Mouse (Mus musculus): Measurements from ENCODE around the gene Izumo4.

The Izumo4 gene

DNA sequence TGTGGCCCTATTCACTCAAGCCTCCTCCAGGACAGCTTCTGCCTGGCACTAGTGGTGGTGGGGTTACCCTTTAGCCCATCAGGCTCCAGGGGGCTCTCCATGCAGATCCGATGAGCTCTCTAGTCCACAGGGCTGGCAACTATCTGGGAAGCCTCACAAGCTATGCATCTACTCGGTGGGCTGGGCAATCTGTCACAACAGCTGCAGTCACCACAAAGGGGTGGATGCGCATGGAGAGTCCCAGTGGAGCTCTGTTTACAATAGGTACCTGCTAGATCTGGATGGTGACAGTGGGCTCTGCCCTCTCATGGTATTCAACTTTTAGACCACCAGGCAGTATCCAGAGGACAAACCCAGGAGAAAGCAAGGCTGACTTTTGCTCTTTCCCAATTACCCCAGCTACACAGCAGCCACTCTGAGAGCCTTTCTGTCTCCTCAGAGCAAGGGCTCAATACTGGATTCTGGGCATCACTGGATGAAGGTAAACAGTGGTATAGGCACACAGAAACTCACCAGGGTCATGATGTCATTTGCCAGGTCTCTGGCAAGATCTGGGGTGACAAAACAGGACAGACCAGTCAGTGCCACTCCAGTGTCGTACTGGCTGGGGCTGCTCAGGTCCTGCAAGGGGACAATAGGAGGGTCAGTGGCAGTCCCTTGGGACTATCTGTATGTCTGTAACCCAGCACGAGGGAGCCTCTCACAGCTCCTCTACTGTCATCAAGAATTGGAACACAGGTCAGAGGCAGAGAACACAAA is 25.6 kb downstream of the Izumo4 start:
- DNase-seq (ENCODE audit: low read depth, low spot score) = no peak

DNA sequence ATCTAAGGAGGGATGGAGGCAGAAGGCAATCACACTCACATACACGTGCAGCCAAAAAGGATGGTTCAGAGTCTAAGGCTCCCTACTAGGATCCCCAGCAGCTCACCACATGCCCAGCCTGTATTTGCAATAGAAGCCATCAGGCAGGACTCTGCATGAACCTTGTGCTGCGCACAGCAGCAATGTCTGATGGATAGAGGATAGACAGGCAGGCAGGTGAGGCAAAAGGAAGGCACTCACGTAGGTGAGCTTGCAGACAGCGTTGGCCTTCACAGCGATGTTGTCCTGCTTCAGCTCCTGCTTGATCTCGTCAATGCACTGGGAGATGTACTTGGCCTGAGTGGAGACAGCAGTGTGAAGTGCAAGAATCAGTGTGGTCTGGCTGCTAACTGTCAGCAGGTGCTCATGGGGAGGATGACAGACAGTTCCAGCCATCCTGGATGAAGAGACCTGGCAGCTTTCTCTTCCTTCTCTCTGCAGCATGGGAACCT is 30.7 kb downstream of the Izumo4 start:
- no peak for DNase-seq (ENCODE audit: low read depth, low spot score)

DNA sequence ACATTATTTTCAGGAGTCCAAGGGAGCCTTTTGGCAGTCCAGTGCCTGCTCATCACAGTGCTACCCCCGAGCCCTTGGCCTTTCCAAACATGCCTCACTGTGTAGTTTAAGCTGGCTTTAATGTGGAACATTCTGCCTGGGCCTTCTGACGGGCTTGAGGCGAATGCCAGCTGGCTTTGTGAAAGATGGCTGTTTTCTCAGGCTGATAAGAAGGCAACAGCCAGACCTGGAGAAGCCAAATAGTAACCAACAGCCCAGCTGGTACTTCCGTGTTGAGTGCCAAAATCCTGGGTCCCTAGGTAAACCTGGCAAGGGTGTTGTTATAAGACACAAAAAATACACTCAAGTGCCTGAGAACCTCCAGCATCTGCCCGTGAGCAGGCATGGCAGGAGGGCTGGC is 34.7 kb downstream of the Izumo4 start:
- DNase-seq (ENCODE audit: low read depth, low spot score) = no peak

DNA sequence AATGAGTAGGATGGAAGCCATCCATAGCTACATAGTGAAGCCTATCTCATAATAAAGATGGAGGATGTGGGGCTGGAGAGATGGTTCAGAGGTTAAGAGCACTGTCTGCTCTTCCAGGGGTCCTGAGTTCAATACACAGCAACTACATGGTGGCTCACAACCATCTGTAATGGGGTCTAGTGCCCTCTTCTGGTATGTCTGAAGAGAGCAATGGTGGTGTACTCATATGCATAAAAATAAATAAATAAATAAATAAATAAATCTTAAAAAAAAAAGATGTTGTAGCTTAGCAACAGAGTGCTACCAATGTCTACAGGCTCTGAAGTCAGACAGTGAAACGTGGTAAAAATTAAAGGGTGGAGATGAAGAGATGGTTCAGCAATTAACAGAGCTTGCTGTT is 36.7 kb downstream of the Izumo4 start:
- peak; percentile 35 for DNase-seq (ENCODE audit: low read depth, low spot score)

DNA sequence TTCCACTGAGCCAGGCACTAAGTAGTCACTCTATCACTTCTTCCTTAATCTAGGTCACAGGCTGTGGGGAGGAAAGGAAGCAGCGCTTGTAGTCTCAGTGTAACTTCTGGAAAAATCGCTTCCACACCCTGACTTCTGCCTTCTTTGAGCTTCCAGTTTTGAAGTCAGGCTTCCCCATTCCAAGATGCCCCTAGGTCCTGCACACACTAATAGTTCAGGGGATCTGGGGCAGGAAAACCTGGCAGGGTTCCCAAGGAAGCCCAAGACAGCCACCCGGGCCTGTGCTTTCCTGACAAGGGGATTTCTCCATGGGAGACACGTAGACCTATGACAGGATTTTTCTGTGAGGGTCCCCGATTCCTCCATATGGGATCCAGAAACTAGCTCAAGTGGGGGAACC is 39.2 kb downstream of the Izumo4 start:
- DNase-seq (ENCODE audit: low read depth, low spot score) = no peak

DNA sequence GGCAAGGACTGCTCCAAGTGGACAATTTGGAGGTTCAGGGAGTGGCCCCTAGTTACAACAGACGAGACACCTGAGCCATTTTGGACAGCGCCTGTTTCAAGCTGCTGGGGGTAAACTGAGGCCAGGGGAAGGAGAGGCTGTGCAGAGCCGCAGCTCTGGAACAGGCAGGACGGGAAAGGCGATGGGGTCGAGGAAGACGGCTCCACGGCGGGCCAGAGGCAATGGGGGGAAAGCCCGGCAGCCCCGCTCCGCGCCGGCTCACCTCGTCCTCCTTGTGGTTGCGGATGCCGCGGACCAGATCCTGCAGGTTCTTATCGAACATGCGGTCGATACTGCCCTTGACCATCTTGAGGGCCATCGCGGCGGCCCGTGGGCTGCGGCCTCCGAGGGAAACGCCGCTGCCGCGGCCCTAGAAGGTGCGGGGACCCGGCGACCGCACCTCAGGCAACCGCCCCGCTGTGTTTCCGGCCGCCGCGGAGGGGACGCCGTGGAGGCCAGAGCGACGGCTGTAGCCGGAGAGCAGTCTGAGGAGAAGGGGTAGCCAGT is 39.7 kb downstream of the Izumo4 start:
- DNase-seq (ENCODE audit: low read depth, low spot score) = no peak

DNA sequence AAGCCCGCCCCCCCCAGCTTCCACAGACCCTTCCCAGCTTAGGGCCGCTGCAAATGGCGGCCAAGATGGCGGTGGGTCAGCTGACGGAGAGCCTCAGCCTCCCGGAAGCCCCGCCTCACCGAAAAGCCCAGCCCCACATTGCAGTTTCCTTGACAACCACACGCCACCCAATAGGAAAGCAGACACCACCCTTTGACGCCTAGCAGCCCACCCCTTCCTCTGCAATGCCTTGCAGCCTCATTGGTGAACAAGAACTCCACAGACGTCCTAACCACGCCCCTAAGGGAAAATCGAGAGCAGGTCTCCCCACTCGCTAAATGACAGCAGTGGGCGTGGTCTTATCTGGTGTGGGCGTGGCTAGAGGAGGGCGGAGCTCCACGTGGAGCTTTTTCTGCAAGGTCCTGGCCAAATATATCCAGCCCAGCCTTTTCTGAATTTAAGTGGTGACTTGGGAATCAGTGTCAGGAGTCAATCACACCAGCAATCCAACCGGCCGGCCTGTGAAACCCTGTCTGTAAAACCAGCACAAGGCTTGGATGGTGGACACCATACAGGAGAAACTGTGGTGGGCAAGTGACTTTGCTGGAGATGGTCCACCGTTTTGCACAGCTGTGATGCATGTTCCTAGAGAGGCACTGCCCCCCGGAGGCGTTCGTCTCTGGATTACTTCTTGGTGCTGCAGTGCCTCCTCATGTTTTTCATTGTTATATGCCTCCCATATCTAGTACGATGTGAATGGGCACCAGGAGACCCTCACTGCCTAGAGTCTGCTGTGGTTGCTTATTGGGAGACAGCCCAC is 40.4 kb downstream of the Izumo4 start, which contains the start of gene Ap3d1:
TSS of gene Ap3d1 (minus strand) at position 85 of the 799 bp plus-strand sequence.
- peak; percentile 100 for DNase-seq (ENCODE audit: low read depth, low spot score)

DNA sequence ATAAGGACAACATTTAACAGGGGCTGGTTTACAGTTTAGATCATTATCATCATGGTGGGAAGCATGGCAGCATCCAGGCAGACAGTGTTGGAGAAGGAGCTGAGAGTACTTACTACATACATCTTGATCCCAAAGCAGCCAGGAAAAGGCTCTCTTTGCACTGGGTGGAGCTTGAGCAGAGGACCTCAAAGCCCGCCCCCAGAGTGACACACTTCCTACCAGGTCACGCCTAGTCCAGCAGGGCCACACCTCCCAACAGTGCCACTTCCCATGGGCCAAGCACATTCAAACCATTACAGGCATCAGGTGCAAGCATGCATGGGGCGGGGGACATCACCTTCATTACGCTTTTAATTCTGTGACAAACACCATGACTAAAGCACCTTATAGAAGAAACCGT is 42.3 kb downstream of the Izumo4 start:
- peak; percentile 90 for DNase-seq (ENCODE audit: low read depth, low spot score)

DNA sequence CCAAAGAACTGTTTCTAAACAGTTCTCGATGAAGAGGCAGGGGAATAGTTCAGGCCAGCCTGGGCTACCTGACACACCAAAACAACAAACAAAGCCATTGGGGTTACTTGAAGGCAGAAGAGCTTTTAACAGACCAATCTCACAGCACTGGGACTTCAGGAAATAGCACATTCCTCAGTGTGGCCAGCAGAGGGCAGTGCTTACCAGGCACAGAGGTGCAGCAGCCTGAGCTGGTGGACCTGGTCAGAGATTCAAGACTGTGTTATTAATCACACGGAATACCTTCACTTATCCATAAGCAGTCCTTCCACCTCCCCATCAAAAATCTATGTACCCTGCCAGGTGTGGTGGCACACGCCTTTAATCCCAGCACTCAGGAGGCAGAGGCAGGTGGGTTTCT is 45.4 kb downstream of the Izumo4 start:
- DNase-seq (ENCODE audit: low read depth, low spot score) = peak; percentile 84

DNA sequence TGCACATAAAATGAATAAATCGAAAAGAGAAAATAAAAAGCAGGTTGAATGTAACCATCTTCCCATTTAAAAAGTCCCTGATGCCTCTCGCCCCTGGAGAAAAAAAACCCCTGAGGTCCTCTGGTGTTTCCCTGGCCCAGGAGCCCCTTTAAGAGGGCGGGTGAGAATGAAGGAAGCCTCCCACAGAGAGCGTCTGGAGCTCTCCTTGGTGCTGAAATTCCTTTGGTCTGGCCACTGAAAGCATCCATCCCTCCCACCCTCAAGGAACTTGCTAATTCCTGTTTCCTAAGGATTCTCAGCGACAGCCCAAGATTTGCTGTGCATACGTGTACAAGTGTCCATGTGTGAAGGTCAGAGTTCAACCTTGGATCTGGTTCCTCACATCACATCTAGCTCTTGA is 46.6 kb downstream of the Izumo4 start:
- peak; percentile 80 for DNase-seq (ENCODE audit: low read depth, low spot score)

DNA sequence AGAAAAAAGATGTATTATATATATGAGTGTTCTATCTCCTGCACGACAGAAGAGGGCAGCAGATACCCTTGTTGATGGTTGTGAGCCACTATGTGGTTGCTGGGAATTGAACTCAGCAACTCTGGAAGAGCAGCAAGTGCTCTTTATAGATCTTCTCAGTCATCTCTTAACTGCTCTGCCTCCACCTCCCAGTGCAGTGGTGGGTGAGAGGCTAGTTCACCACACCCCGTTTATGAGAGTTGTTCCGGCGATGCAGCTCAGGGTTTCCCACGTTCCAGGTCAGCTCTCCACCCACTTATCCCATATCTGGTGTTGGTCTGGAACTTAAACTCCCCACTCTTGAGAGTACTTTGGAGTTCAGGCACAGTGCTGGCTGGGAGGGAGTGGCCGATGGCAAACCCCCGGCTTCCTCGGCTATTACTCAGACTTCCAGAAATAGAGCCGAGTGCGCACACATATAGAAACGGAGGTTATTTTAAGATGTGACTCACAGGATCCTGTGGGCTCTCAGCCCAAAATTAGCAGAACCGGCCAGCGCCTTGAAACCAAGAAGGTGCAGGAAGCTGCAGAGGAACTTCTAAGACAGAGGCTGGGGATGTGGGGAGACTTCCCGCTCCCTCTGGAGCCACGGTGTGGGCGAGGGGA is 49.3 kb downstream of the Izumo4 start:
- DNase-seq (ENCODE audit: low read depth, low spot score) = peak; percentile 72

DNA sequence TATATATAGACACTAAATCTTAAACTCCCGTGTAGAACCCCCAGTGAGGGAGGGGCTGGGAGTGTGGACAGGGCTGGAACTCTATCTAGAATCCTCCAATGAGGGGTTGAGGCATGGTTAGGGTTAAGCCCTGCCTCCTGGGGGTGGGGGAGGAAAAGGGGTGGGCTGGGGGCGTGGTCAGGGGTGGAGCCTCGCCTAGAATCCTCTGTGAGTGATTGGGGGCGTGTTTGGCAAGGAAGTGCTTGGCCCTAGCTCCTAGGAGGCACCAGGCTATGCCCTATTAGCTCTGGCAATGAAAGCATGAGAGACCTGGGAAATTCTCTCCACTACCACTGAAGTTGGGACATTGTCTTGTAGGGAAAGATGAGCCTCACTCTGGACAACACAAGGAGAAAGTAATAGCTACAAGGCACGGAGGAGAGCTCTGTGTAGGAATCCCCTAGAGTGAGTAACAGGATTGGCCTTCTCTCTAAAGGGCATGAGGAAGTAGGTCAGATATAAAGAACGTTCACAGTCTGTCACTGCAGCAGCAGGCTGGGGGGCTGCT is 50.2 kb downstream of the Izumo4 start:
- peak; percentile 93 for DNase-seq (ENCODE audit: low read depth, low spot score)

DNA sequence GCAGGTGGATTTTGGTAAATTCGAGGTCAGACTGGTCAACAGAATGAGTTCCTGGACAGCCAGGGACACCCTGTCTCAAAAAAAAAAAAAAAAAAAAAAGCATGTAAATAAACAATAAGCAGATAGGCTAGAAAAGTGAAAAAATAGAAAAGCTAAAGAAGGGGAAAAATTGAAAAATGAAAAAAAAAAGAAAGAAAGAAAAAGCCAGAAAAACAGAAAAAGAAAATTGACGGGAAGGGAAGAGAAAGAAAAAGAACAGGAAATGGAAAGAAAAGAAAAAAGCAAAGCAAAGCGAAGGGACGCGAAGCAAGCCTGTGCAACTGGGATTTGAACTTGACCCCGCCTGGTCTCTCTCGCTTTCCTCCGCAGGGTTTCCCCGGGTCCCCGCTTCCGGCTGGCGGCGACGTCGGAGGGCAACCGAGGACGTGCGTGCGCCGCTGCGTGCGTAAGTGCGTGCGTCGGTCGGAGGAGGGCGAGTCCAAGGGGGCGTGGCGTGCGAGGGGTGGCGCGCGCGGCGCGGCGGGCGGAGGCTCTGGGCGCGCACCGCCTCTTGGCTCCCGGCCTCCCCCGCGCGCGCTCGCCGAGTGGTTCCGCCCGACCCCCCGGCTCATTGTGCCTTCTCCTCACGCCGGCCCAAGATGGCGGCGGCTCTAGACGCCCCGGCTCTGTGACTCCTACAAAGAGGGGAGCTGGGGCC is 52.8 kb downstream of the Izumo4 start, which contains the start of gene Dot1l:
TSS of gene Dot1l (plus strand) at position 613 of the 697 bp plus-strand sequence.
- peak; percentile 99 for DNase-seq (ENCODE audit: low read depth, low spot score)
